Mouse (Mus musculus) Patski (cell line): ENCODE data around the gene Me1. TPM values are rescaled to one million over a fixed set of nuclear protein-coding genes. Genes with fewer than 3 reads are reported as not detected.
A peak's percentile ranks its signal among the peaks of the same experiment; 100 is the strongest.
"Not testable (repeated sequence)": the region's sequence is repeated elsewhere in the genome, so short reads cannot be mapped to it uniquely, and the experiment has no call there.

Source experiments
- ATAC-seq: fragments of 100-300 bp; one replicate; pipeline ENCODE4 v1.8.0; 2021
- CTCF ChIA-PET: fragments of 350-600 bp; sonication (Branson Sonifier 250); formaldehyde crosslinking; loops from one replicate; lab custom pipeline; 2022; ENCODE audit warnings: inconsistent platforms; lab: Charles Lee
- POLR2A ChIA-PET: fragments of 350-600 bp; sonication (Branson Sonifier 250); formaldehyde crosslinking; loops from one replicate; lab custom pipeline; 2022; ENCODE audit warnings: antibody characterized with exemption, inconsistent platforms; lab: Charles Lee
- DNase-seq: peaks from one replicate; pipeline ENCODE4 v3.0.0-alpha.2; 2011; ENCODE audit warnings: low read depth, low spot score
- H3K27me3 ChIP-seq: fragments of 371-371 bp; one replicate; pipeline ENCODE4 v1.5.1; 2021
- CTCF ChIP-seq: fragments of 100-300 bp; IDR thresholded peaks from one replicate; pipeline ENCODE4 v1.5.1; 2021
- in situ Hi-C: fragments of 300-500 bp; cut with MboI; formaldehyde crosslinking; loops from 3 replicates; pipeline ENCODE4 v1.11.1; 2018; ENCODE audit warnings: low pct_unique_long_range_greater_than_20kb, mixed read lengths
- polyA plus RNA-seq: library from polyadenylated mRNA; unstranded; gene quantifications from one replicate; pipeline ENCODE4 v1.2.3, GENCODE M21; 2021

The Me1 gene
- polyA plus RNA-seq, 1 experiment from 2014 or later: 109 TPM

DNA sequence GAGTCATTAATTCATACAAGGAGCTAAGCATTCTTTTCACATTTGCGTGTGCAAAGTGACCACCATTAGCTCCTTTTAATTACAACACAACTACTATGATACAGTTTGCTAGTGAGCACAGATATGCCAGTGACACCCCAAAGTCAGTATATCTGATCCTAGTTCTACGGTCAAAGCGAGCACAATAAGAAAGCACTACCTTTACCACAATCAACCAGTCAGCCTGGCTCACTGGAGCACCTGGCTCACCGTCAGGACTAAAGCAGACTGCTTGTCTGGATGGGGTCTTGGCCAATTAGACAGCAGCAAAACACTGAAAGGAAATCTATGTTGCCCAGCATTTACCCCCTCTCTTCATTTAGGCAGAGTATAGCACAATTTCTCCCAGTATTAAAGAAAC lies 83.7 kb downstream of the Me1 start:
- ChIA-PET POLR2A (interaction anchor here (1.0 kb wide), 1 partner anchor 7 kb away, joined by 3 read pairs; no protein-coding TSS in a partner anchor), CTCF (interaction anchor here (1.5 kb wide), 1 partner anchor 11 kb away, joined by 3 read pairs; no protein-coding TSS in a partner anchor)
- no peak for DNase-seq
- in situ Hi-C loops: no loop called here
- ATAC-seq: no peak
- TF ChIP-seq CTCF: no peak
- no peaks in the 10 kb centered on the region for H3K27me3 ChIP-seq

DNA sequence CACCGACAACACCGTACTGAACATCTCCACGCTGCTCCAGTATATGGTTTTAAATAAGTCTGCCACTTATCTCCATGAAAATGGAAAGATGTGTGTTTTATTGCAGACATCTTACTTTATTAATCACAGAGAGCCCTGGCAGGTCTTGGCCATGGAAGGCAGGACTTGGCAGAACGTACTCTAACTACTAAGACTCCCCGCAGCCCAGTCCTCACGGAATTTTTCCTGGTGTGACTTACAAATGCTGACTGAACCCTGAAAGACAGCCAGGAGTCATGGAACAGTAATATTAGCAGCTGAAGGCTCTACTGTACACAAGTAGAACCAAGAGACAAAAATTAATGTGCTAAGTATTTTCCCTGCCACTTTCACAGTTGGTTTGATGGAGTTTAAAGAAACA lies 90.0 kb downstream of the Me1 start:
- DNase-seq: no peak
- ChIA-PET CTCF (no interaction called here), POLR2A (interaction anchor here (0.7 kb wide), 1 partner anchor 12 kb away, joined by 3 read pairs; no protein-coding TSS in a partner anchor)
- no peaks in the 10 kb centered on the region for H3K27me3 ChIP-seq
- in situ Hi-C loops: no loop called here
- TF ChIP-seq CTCF: no peak
- no peak for ATAC-seq

DNA sequence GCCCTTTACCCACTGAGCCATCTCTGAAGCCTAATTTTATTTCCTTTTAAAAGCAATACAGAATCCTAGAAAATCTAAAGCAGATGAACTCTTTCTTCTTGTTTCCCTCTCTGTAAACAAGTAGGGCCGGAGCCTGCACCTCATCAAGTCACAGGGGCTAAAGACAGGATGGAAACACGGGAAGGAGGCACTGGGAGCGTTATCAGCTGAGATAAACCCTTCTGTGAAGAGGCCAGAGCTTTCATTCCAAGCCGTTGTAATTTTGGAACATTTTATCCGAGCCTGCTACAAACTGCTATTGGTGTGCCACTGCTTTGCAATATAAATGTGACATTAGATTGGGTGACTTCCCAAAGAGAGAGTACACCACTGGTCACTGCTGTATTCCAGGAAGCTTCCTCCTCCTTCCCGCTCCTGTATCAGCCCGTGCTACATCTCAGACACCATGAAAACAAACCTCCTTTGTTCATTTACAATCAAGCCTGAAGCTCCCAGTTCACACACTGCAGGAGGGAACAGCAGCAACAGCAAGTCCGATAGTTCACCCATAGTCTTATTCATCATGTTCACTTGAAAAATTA lies 95.9 kb downstream of the Me1 start:
- no peak for DNase-seq
- no peak for TF ChIP-seq CTCF
- CTCF ChIA-PET: interaction anchor here (1.0 to 1.9 kb wide), 3 partner anchors 16 to 89 kb away, joined by 3 to 5 read pairs (median 4); no protein-coding TSS in a partner anchor
- in situ Hi-C loops: no loop called here
- no peaks in the 10 kb centered on the region for H3K27me3 ChIP-seq
- POLR2A ChIA-PET: no interaction called here
- no peak for ATAC-seq

DNA sequence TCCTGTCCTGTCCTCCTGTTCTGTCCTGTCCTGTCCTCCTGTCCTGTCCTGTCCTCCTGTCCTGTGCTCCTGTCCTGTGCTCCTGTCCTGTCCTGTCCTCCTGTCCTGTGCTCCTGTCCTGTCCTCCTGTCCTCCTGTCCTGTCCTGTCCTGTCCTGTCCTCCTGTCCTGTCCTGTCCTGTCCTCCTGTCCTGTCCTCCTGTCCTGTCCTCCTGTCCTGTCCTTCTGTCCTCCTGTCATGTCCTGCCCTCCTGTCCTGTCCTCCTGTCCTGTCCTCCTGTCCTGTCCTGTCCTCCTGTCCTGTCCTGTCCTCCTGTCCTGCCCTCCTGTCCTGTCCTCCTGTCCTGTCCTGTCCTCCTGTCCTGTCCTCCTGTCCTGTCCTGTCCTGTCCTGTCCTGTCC lies 98.8 kb downstream of the Me1 start:
- H3K27me3 ChIP-seq, in situ Hi-C loops, POLR2A ChIA-PET, ATAC-seq, DNase-seq: not testable (repeated sequence)
- CTCF ChIA-PET: interaction anchor here (1.3 kb wide), 1 partner anchor 149 kb away, joined by 3 read pairs; no protein-coding TSS in a partner anchor

DNA sequence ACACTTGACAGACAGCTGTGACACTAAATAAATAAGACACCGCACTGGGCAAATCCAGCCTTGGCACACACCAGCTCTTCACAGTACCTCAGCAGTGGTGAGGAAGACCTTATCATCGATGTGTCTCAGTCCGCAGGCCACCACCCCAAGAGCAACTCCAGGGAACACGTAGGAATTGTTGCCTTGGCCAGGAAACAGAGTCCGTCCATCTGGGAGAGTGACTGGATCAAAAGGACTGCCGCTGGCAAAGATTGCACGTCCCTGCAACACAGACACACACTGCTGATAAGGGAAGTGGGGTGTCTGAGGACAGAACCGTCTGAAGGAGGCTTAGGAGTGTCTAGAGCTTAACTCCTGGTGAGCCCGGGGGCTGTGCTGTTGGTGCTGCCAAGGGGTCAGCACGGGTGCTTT lies 101.4 kb downstream of the Me1 start:
- not testable (repeated sequence) for H3K27me3 ChIP-seq, ATAC-seq, DNase-seq
- ChIA-PET CTCF (interaction anchor here (0.6 to 1.8 kb wide), 12 partner anchors 11 to 209 kb away, joined by 3 to 10 read pairs (median 4); partner anchors contain the start of gene Prss35), POLR2A (interaction anchor here (0.6 kb wide), 1 partner anchor 26 kb away, joined by 3 read pairs; no protein-coding TSS in a partner anchor)
- in situ Hi-C loops: loop anchor here (5.0 kb wide), 1 partner anchor 153 kb away; no protein-coding TSS in a partner anchor

DNA sequence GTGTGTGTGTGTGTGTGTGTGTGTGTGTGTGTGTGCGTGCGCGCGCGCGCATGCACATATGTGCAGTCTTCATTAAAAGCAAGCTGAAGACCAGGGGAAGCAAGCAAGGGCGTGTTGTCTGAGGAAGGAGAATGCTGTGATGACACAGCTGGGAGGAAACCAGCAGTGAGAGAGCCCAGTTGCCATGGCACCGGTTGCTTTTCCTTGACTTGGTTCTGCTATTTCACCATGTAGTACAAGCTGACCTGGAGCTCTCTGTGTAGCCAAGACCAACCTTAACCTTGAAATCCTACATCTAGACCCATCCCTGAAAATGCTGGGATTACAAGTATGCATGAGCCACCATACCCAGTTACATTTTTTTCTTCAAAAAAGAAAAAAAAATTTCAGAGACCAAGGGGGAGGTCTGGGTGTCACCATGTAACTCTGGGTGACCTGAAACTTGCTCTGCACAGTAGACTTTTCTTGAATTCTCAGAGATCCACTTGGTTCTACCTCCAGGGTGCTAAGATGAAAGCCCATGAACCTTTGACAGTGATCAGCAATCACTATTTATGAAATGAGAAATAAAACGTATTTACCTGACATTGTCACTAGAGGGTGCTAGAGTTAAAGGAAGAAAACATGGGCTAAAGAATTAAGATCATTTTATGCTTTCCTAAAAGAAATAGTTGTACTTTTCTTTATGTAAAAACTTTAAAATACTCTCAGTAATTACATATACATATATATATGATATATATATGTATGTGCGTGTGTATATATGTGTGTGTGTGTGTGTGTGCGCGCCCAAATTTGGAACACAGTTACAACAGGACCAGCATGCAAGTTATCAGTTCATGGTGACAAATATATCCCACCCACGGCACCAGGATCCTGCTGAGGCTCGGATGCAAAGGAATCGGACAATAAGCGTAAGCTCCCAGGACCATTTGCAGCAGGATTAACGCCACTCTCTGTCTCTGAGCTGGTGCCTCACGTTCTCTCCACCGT lies 102.8 kb downstream of the Me1 start:
- no peaks in the 10 kb centered on the region for H3K27me3 ChIP-seq
- ChIA-PET CTCF (interaction anchor here (0.6 to 1.8 kb wide), 11 partner anchors 10 to 216 kb away, joined by 3 to 10 read pairs (median 3); no protein-coding TSS in a partner anchor), POLR2A (interaction anchor here (0.6 kb wide), 1 partner anchor 12 kb away, joined by 3 read pairs; no protein-coding TSS in a partner anchor)
- TF ChIP-seq CTCF: peak; percentile 43
- ATAC-seq: no peak
- in situ Hi-C loops: loop anchor here (5.0 kb wide), 1 partner anchor 154 kb away; no protein-coding TSS in a partner anchor
- DNase-seq: no peak

DNA sequence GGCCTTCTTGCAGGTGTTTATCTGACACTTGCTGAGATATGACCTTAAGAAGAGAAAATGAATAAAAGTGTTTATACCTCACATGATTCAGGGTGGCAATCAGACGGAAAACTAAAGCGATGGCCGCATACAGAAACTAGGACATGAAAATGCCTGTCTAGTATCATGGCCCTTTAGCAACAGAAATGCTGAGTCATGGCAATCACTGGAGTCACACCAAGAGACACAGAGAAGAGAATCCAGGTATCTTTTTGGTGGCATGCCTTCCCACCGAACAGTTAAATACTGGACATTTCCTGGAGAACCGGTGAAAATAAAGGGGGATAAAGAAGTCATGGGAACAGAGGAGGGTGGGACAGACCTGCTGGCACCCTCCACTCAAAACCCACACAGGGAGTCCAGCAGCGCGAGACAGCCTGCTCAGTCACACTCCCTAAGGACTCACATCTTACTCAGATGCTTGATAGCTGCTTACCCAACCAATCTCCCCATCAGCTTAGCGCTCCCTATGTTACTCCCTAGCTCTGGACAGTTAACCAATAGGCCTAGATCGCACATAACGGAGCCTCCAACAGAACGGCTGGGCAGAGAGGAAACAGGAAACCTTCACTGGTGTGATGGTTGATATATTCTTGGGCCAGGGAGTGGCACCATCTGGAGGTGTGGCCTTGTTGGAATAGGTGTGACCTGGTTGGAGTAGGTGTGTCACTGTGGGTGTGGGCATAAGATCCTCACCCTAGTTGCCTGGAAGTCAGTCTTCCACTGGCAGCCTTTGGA lies 108.5 kb downstream of the Me1 start:
- no peaks in the 10 kb centered on the region for H3K27me3 ChIP-seq
- in situ Hi-C loops: no loop called here
- no peak for DNase-seq
- ChIA-PET POLR2A (no interaction called here), CTCF (interaction anchor here (1.3 kb wide), 2 partner anchors 9 to 21 kb away, joined by 3 read pairs; no protein-coding TSS in a partner anchor)
- no peak for TF ChIP-seq CTCF
- no peak for ATAC-seq

DNA sequence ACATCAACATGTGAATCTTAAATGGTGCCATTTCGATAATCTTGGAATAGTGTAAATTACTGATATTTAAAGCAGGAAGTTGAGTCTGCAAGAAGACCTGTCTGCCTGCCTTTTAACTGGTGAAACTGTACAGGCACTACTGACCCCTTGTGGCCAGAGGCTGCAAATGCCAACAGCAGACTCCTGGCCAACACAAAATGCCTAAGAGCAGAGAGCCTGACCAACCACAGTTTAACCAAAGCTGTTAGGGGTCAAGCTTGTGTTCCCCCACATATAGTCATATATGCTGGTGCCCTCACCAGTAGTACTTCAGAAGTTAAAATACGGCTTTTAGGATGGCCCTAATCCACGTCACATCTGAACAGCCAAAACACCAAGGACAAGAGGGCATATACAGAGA lies 112.0 kb downstream of the Me1 start:
- POLR2A ChIA-PET: interaction anchor here (0.7 to 1.1 kb wide), 2 partner anchors 12 to 24 kb away, joined by 3 to 4 read pairs; partner anchors contain the start of genes Pgm3 and Rwdd2a
- no peaks in the 10 kb centered on the region for H3K27me3 ChIP-seq
- in situ Hi-C loops: no loop called here
- peak; percentile 90 for TF ChIP-seq CTCF
- DNase-seq (no peak), ATAC-seq (peak; percentile 90)
- CTCF ChIA-PET: interaction anchor here (0.8 to 2.7 kb wide), 14 partner anchors 10 to 193 kb away, joined by 3 to 8 read pairs (median 4); partner anchors contain the start of genes Pgm3 and Rwdd2a

DNA sequence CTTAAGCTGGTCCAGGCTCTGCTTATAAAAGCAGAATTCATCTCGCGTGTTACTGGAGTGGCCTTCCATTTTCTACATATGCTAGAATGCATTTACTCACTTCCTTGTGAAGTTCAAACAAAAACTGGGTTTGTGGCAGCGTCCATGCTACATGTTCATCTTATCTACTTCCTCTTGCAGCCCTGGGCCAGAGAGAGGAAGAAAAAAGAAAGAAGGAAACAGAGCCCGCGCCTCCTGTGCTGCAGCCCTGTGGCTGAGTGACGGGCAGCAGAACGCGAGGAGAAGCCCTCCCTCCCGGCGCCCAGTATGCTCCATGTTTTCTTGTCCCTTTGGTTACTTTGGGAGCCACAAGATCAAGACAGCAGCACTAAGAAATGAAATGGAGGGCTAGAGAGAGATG lies 116.1 kb downstream of the Me1 start:
- no peak for ATAC-seq

More for the DNA sequence above, 116.1 kb downstream of the Me1 start:
- CTCF ChIA-PET: no interaction called here
- no peak for DNase-seq
- TF ChIP-seq CTCF: no peak
- H3K27me3 ChIP-seq: no peaks in the 10 kb centered on the region
- POLR2A ChIA-PET: no interaction called here
- in situ Hi-C loops: no loop called here
